ENCODE assay signal across 8 mouse cellular contexts in genomic region chr2:33876529-33877290, GRCm38 (mm10). TPM values are rescaled to one million over a fixed set of nuclear protein-coding genes. Genes with fewer than 3 reads are reported as not detected.
DNase-seq lines count a peak whose midpoint lies in the region; ATAC-seq lines count a peak whose summit lies in the region.

No protein-coding gene starts in this region.

- peaks cover 35% of the 10 kb centered on the region for H3K4me1 ChIP-seq in embryonic facial prominence, embryonic 15.5 days
- peaks cover 56% of the 10 kb centered on the region for H3K4me1 ChIP-seq in heart, embryonic 12.5 days (replicated peaks)
- peaks cover 89% of the 10 kb centered on the region for H3K4me1 ChIP-seq in kidney, embryonic 15.5 days
- peaks cover 85% of the 10 kb centered on the region for H3K4me1 ChIP-seq in limb, embryonic 13.5 days
- peaks cover 78% of the 10 kb centered on the region for H3K4me1 ChIP-seq in neural tube, embryonic 15.5 days

- peak overlapping the region; percentile 6; the same call in 1 of the 2 replicates for H3K4me3 ChIP-seq in embryonic facial prominence, embryonic 15.5 days (replicated peaks)
- H3K4me3 ChIP-seq in heart, embryonic 12.5 days = no peak overlapping the region
- no peak overlapping the region for H3K4me3 ChIP-seq in kidney, embryonic 15.5 days (replicated peaks)
- peak overlapping the region; percentile 10; the same call in 1 of the 2 replicates for H3K4me3 ChIP-seq in limb, embryonic 13.5 days
- H3K4me3 ChIP-seq in neural tube, embryonic 15.5 days (replicated peaks) = no peak overlapping the region

- peak overlapping the region; percentile 63 for H3K27ac ChIP-seq in embryonic facial prominence, embryonic 15.5 days (replicated peaks)
- H3K27ac ChIP-seq in heart, embryonic 12.5 days (ENCODE audit: poor library complexity, severe bottlenecking) = peak overlapping the region; percentile 71
- peak overlapping the region; percentile 90 for H3K27ac ChIP-seq in kidney, embryonic 15.5 days
- H3K27ac ChIP-seq in limb, embryonic 13.5 days = peak overlapping the region; percentile 90
- peak overlapping the region; percentile 90 for H3K27ac ChIP-seq in neural tube, embryonic 15.5 days (replicated peaks)

- 22% methylated on average over 25 of the region's 25 CpGs for WGBS in embryonic facial prominence, embryonic 15.5 days
- WGBS in heart, embryonic 12.5 days = 35% methylated on average over 25 of the region's 25 CpGs
- WGBS in kidney, embryonic 15.5 days = 23% methylated on average over 25 of the region's 25 CpGs
- 22% methylated on average over 25 of the region's 25 CpGs for WGBS in limb, embryonic 13.5 days
- 4% methylated on average over 25 of the region's 25 CpGs for WGBS in neural tube, embryonic 15.5 days

- peak; percentile 92 for DNase-seq in heart, adult 11 months
- no peak for DNase-seq in heart, adult 8-10 months (ENCODE audit: low spot score)
- DNase-seq in spleen, postnatal 10 days (ENCODE audit: low spot score in 2 of 2) = no peak

- H3K4me2 ChIP-seq in embryonic facial prominence, embryonic 15.5 days (replicated peaks) = peak overlapping the region; percentile 33
- peak overlapping the region; percentile 43 for H3K4me2 ChIP-seq in heart, embryonic 12.5 days
- H3K4me2 ChIP-seq in kidney, embryonic 15.5 days = peak overlapping the region; percentile 31
- peak overlapping the region; percentile 45 for H3K4me2 ChIP-seq in limb, embryonic 13.5 days (replicated peaks)
- peak overlapping the region; percentile 44 for H3K4me2 ChIP-seq in neural tube, embryonic 15.5 days

- no peaks in the 10 kb centered on the region for H3K9me3 ChIP-seq in embryonic facial prominence, embryonic 15.5 days (replicated peaks)
- H3K9me3 ChIP-seq in heart, embryonic 12.5 days (replicated peaks) = peaks cover 7% of the 10 kb centered on the region; the same call in 1 of the 2 replicates
- no peaks in the 10 kb centered on the region for H3K9me3 ChIP-seq in kidney, embryonic 15.5 days (replicated peaks)
- H3K9me3 ChIP-seq in limb, embryonic 13.5 days = 0 out of 2 replicates have a peak, but pooled peaks cover 9% of the 10 kb centered on the region
- H3K9me3 ChIP-seq in neural tube, embryonic 15.5 days (replicated peaks) = no peaks in the 10 kb centered on the region

- peak; percentile 71 for ATAC-seq in embryonic facial prominence, embryonic 15.5 days (ENCODE audit: insufficient number of reproducible peaks, low FRiP score, low TSS enrichment, low read depth)
- no peak for ATAC-seq in heart, embryonic 12.5 days (ENCODE audit: insufficient number of reproducible peaks, low FRiP score)
- peak; percentile 61 for ATAC-seq in kidney, embryonic 15.5 days (replicated peaks; ENCODE audit: low FRiP score)
- peak; percentile 70 for ATAC-seq in limb, embryonic 13.5 days (ENCODE audit: low FRiP score, low read depth)
- ATAC-seq in neural tube, embryonic 15.5 days (ENCODE audit: low FRiP score) = peak; percentile 86

- H3K36me3 ChIP-seq in embryonic facial prominence, embryonic 15.5 days = peaks cover 28% of the 10 kb centered on the region
- H3K36me3 ChIP-seq in heart, embryonic 12.5 days = peaks cover 26% of the 10 kb centered on the region
- H3K36me3 ChIP-seq in kidney, embryonic 15.5 days = peaks cover 20% of the 10 kb centered on the region
- H3K36me3 ChIP-seq in limb, embryonic 13.5 days = peaks cover 24% of the 10 kb centered on the region
- peaks cover 25% of the 10 kb centered on the region for H3K36me3 ChIP-seq in neural tube, embryonic 15.5 days

- H3K27me3 ChIP-seq in embryonic facial prominence, embryonic 15.5 days = no peaks in the 10 kb centered on the region
- H3K27me3 ChIP-seq in heart, embryonic 12.5 days (replicated peaks) = peaks cover 11% of the 10 kb centered on the region; the same call in 1 of the 2 replicates
- H3K27me3 ChIP-seq in kidney, embryonic 15.5 days = no peaks in the 10 kb centered on the region
- no peaks in the 10 kb centered on the region for H3K27me3 ChIP-seq in limb, embryonic 13.5 days
- no peaks in the 10 kb centered on the region for H3K27me3 ChIP-seq in neural tube, embryonic 15.5 days (replicated peaks)

- H3K9ac ChIP-seq in embryonic facial prominence, embryonic 15.5 days = no peak overlapping the region
- H3K9ac ChIP-seq in heart, embryonic 12.5 days = no peak overlapping the region
- H3K9ac ChIP-seq in kidney, embryonic 15.5 days = no peak overlapping the region
- 0 out of 2 replicates have a peak overlapping the region, but pooled peaks have one; percentile 14 for H3K9ac ChIP-seq in limb, embryonic 13.5 days
- H3K9ac ChIP-seq in neural tube, embryonic 15.5 days (replicated peaks) = peak overlapping the region; percentile 29

RNA-seq across cellular contexts. Expression of gene Mvb12b, which starts 11.0 kb away (rescaled TPM):
- 10 to 100 TPM; 20.2 to 24.5 (median 21.0) TPM for total RNA-seq in heart, adult 8-10 months (2022)
- polyA plus RNA-seq in embryonic facial prominence, embryonic 15.5 days (2015; fragmentation: Nextera tagmentation; extraction: Ambion mirVana) = 21.7 and 22.8 TPM in 2 replicates
- polyA plus RNA-seq in heart, embryonic 12.5 days (2016; fragmentation: Nextera tagmentation; extraction: Ambion mirVana) = 16.1 and 16.6 TPM in 2 replicates
- polyA plus RNA-seq in kidney, embryonic 15.5 days (2015; fragmentation: Nextera tagmentation; extraction: Ambion mirVana) = 18.4 and 19.6 TPM in 2 replicates
- polyA plus RNA-seq in limb, embryonic 13.5 days (2015; fragmentation: Nextera tagmentation; extraction: Ambion mirVana) = 22.6 and 23.8 TPM in 2 replicates
- 49.5 and 52.2 TPM in 2 replicates for polyA plus RNA-seq in neural tube, embryonic 15.5 days (2015; fragmentation: Nextera tagmentation; extraction: Ambion mirVana)

Comparison
In these comparisons a context has a peak if more than half of its experiments do, and no peak if none do; other contexts are left out.
1. H3K4me3 ChIP-seq: peak in embryonic facial prominence, embryonic 15.5 days (single experiment) and limb, embryonic 13.5 days (single experiment); none in heart, embryonic 12.5 days (single experiment), kidney, embryonic 15.5 days (single experiment) and neural tube, embryonic 15.5 days (single experiment).
2. H3K9ac ChIP-seq: peak in limb, embryonic 13.5 days (single experiment) and neural tube, embryonic 15.5 days (single experiment); none in embryonic facial prominence, embryonic 15.5 days (single experiment), heart, embryonic 12.5 days (single experiment) and kidney, embryonic 15.5 days (single experiment).
3. Peak in every context shown above with its lines, with median percentiles within 50 percentile points of each other: H3K27ac ChIP-seq and H3K4me2 ChIP-seq.